ENCODE assay signal across 21 mouse cellular contexts in genomic region chr6:135026755-135027154, GRCm38 (mm10). TPM values are rescaled to one million over a fixed set of nuclear protein-coding genes. Genes with fewer than 3 reads are reported as not detected.
A peak's percentile ranks its signal among the peaks of the same experiment; 100 is the strongest.
DNase-seq lines count a peak whose midpoint lies in the region; ATAC-seq lines count a peak whose summit lies in the region.
"Had no signal": no experiment of that assay in that cellular context is flagged by ENCODE, and none has a peak within 500 bp of the region (broad histone marks: within the 10 kb centered on the region; RNA-seq: fewer than 3 reads in every experiment).

No protein-coding gene starts in this region.

- DNase-seq in adrenal gland, adult (ENCODE audit: inconsistent age in 2 of 2, low spot score in 1 of 2), result peak; percentile 47 to 77
- no peak for DNase-seq in adrenal gland, postnatal 4 days (ENCODE audit: low spot score in 2 of 2)
- no peak for DNase-seq in hindbrain, embryonic 14.5 days (ENCODE audit: low spot score)
- DNase-seq in 3T3-L1 (ENCODE audit: low read depth, low spot score), result peak; percentile 84
- DNase-seq in adrenal gland, postnatal 10 days, result peak; percentile 46
- DNase-seq in right cerebral cortex, postnatal 10 days (ENCODE audit: low spot score in 2 of 2), result no peak
- no peak for DNase-seq in embryonic facial prominence, embryonic 10.5 days (ENCODE audit: low spot score)
- DNase-seq: cerebellum, adult 18-20 months; gastrocnemius, postnatal 10 days; kidney, adult 11 months; layer of hippocampus, postnatal 36 days; liver; thymus, postnatal 36 days had no signal

- H3K36me3 ChIP-seq in hindbrain, embryonic 16.5 days (ENCODE audit: control insufficient read depth, insufficient read depth, low read length), result peaks cover 22% of the 10 kb centered on the region
- peaks cover 33% of the 10 kb centered on the region for H3K36me3 ChIP-seq in hindbrain, embryonic 14.5 days (replicated peaks; ENCODE audit: control insufficient read depth, insufficient read depth)
- peaks cover 38% of the 10 kb centered on the region for H3K36me3 ChIP-seq in embryonic facial prominence, embryonic 10.5 days (replicated peaks)

- ATAC-seq in hindbrain, embryonic 16.5 days, result peak; percentile 45; the same call in 1 of the 2 replicates
- ATAC-seq in hindbrain, embryonic 14.5 days (ENCODE audit: low FRiP score), result no peak
- ATAC-seq: activated CD4-positive, CD25-positive, alpha-beta regulatory T cell, adult 4 months had no signal

- no peak overlapping the region for H3K27ac ChIP-seq in hindbrain, embryonic 16.5 days (ENCODE audit: low read depth, low read length)
- H3K27ac ChIP-seq in hindbrain, embryonic 14.5 days, result no peak overlapping the region
- no peak overlapping the region for H3K27ac ChIP-seq in embryonic facial prominence, embryonic 10.5 days (replicated peaks)
- H3K27ac ChIP-seq: embryonic facial prominence, embryonic 13.5 days; kidney, postnatal 0 days; macrophage; midbrain, embryonic 15.5 days had no signal

- no peak overlapping the region for H3K9ac ChIP-seq in hindbrain, embryonic 16.5 days (ENCODE audit: low read depth, low read length)
- no peak overlapping the region for H3K9ac ChIP-seq in hindbrain, embryonic 14.5 days
- H3K9ac ChIP-seq: embryonic facial prominence, embryonic 13.5 days; liver, postnatal 0 days; midbrain, embryonic 15.5 days had no signal

- H3K9me3 ChIP-seq in hindbrain, embryonic 16.5 days (ENCODE audit: control insufficient read depth, low read length), result no peaks in the 10 kb centered on the region
- H3K9me3 ChIP-seq in hindbrain, embryonic 14.5 days (ENCODE audit: control insufficient read depth, low read length), result no peaks in the 10 kb centered on the region
- H3K9me3 ChIP-seq in embryonic facial prominence, embryonic 10.5 days, result no peaks in the 10 kb centered on the region
- H3K9me3 ChIP-seq: embryonic facial prominence, embryonic 13.5 days; midbrain, embryonic 15.5 days had no signal

- H3K4me3 ChIP-seq in hindbrain, embryonic 16.5 days (ENCODE audit: low read length), result no peak overlapping the region
- H3K4me3 ChIP-seq in hindbrain, embryonic 14.5 days (replicated peaks; ENCODE audit: low read length), result no peak overlapping the region
- no peak overlapping the region for H3K4me3 ChIP-seq in embryonic facial prominence, embryonic 10.5 days
- H3K4me3 ChIP-seq: embryonic facial prominence, embryonic 13.5 days; midbrain, embryonic 15.5 days had no signal

- no peaks in the 10 kb centered on the region for H3K27me3 ChIP-seq in hindbrain, embryonic 16.5 days (replicated peaks; ENCODE audit: control insufficient read depth, insufficient read depth, low read length)
- no peaks in the 10 kb centered on the region for H3K27me3 ChIP-seq in hindbrain, embryonic 14.5 days (ENCODE audit: control insufficient read depth, insufficient read depth, low read length)
- no peaks in the 10 kb centered on the region for H3K27me3 ChIP-seq in embryonic facial prominence, embryonic 10.5 days (replicated peaks; ENCODE audit: low read depth, poor library complexity, severe bottlenecking)
- H3K27me3 ChIP-seq: embryonic facial prominence, embryonic 13.5 days; midbrain, embryonic 15.5 days; Patski had no signal

- no peak overlapping the region for H3K4me2 ChIP-seq in hindbrain, embryonic 16.5 days (ENCODE audit: low read length)
- no peak overlapping the region for H3K4me2 ChIP-seq in hindbrain, embryonic 14.5 days (replicated peaks)
- H3K4me2 ChIP-seq: embryonic facial prominence, embryonic 13.5 days; midbrain, embryonic 15.5 days had no signal

- WGBS in hindbrain, embryonic 16.5 days, result 82% methylated on average over 2 of the region's 2 CpGs
- 88% methylated on average over 2 of the region's 2 CpGs for WGBS in hindbrain, embryonic 14.5 days
- 76% methylated on average over 2 of the region's 2 CpGs for WGBS in embryonic facial prominence, embryonic 10.5 days

- no peaks in the 10 kb centered on the region for H3K4me1 ChIP-seq in hindbrain, embryonic 16.5 days (ENCODE audit: control insufficient read depth, insufficient read depth, low read depth, low read length)
- H3K4me1 ChIP-seq in hindbrain, embryonic 14.5 days (replicated peaks; ENCODE audit: control insufficient read depth, insufficient read depth, low read length), result no peaks in the 10 kb centered on the region
- no peaks in the 10 kb centered on the region for H3K4me1 ChIP-seq in embryonic facial prominence, embryonic 10.5 days
- H3K4me1 ChIP-seq: embryonic facial prominence, embryonic 13.5 days; midbrain, embryonic 15.5 days had no signal

RNA-seq across cellular contexts. Expression of gene Ddx47, which starts 15.3 kb away (rescaled TPM):
- total RNA-seq in adrenal gland, postnatal 4 days (2021), result 10 to 100 TPM; 74.1 to 84.0 TPM
- polyA plus RNA-seq in hindbrain, embryonic 16.5 days (2015; fragmentation: Nextera tagmentation; extraction: Ambion mirVana), result 74.2 and 78.7 TPM in 2 replicates
- 70.4 and 72.6 TPM in 2 replicates for polyA plus RNA-seq in hindbrain, embryonic 14.5 days (2014; fragmentation: Nextera tagmentation; extraction: Ambion mirVana)
- 10 to 100 TPM; 57.4 to 61.4 TPM for total RNA-seq in adrenal gland, postnatal 10 days (2021)
- 113 and 117 TPM in 2 replicates for polyA plus RNA-seq in embryonic facial prominence, embryonic 10.5 days (2016; fragmentation: Nextera tagmentation; extraction: Ambion mirVana)

RNA-seq across cellular contexts. Expression of gene Gprc5a, which starts 38.7 kb away (rescaled TPM):
- 1 to 10 TPM; 1.7 to 3.0 TPM for total RNA-seq in adrenal gland, postnatal 4 days (2021)
- polyA plus RNA-seq in hindbrain, embryonic 16.5 days (2015; fragmentation: Nextera tagmentation; extraction: Ambion mirVana), result 0.24 and 0.28 TPM in 2 replicates
- polyA plus RNA-seq in hindbrain, embryonic 14.5 days (2014; fragmentation: Nextera tagmentation; extraction: Ambion mirVana), result 0.09 and 0.56 TPM in 2 replicates
- total RNA-seq in adrenal gland, postnatal 10 days (2021), result 1 to 10 TPM; 1.1 to 2.1 TPM
- 2.5 and 2.8 TPM in 2 replicates for polyA plus RNA-seq in embryonic facial prominence, embryonic 10.5 days (2016; fragmentation: Nextera tagmentation; extraction: Ambion mirVana)

RNA-seq across cellular contexts. Expression of gene Apold1, which starts 45.2 kb away (rescaled TPM):
- 1 to 10 TPM; 6.5 to 8.2 TPM for total RNA-seq in adrenal gland, postnatal 4 days (2021)
- polyA plus RNA-seq in hindbrain, embryonic 16.5 days (2015; fragmentation: Nextera tagmentation; extraction: Ambion mirVana), result 4.4 and 5.7 TPM in 2 replicates
- 3.9 TPM in 2 replicates for polyA plus RNA-seq in hindbrain, embryonic 14.5 days (2014; fragmentation: Nextera tagmentation; extraction: Ambion mirVana)
- 10 to 100 TPM in 1 of 2 experiments, 1 to 10 TPM in 1; 6.7 to 38.4 TPM for total RNA-seq in adrenal gland, postnatal 10 days (2021)
- 2.6 and 2.7 TPM in 2 replicates for polyA plus RNA-seq in embryonic facial prominence, embryonic 10.5 days (2016; fragmentation: Nextera tagmentation; extraction: Ambion mirVana)

Comparison
In these comparisons a context has a peak if more than half of its experiments do, and no peak if none do; other contexts are left out.
1. DNase-seq: peak in adrenal gland, adult (2 of 2), 3T3-L1 (single experiment) and adrenal gland, postnatal 10 days (single experiment); none in adrenal gland, postnatal 4 days (0 of 2), hindbrain, embryonic 14.5 days (single experiment), right cerebral cortex, postnatal 10 days (0 of 2) and embryonic facial prominence, embryonic 10.5 days (single experiment).